Mouse (Mus musculus) layer of hippocampus, adult 9-11 months (tissue): ENCODE measurements at regions not wholly inside any gene's neighbourhood (a gene's known extent, or its start where the extent isn't known, plus 50 kb on each side); places are given as distances from the start of the nearest gene placed in this dataset.
"Not testable (repeated sequence)": the region's sequence is repeated elsewhere in the genome, so short reads cannot be mapped to it uniquely, and the experiment has no call there.

Source experiments
- DNase-seq: peaks from one replicate; pipeline ENCODE4 v3.0.0; 2022

DNA sequence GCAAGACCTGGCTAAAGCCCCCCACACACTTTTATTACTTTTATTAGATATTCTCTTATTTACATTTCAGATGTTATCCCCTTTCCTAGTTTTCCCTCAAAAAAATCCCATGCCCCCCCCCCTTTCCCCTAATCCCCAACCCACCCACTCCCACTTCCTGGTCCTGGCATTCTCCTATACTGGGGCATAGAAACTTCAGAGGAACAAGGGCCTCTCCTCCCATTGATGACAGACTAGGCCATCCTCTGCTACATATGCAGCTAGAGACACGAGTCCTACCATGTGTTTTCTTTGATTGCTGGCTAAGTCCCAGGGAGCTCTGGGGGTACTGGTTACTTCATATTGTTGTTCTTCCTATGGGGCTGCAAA is 116.8 kb downstream of the Rfpl4b start:
- DNase-seq, result not testable (repeated sequence)

DNA sequence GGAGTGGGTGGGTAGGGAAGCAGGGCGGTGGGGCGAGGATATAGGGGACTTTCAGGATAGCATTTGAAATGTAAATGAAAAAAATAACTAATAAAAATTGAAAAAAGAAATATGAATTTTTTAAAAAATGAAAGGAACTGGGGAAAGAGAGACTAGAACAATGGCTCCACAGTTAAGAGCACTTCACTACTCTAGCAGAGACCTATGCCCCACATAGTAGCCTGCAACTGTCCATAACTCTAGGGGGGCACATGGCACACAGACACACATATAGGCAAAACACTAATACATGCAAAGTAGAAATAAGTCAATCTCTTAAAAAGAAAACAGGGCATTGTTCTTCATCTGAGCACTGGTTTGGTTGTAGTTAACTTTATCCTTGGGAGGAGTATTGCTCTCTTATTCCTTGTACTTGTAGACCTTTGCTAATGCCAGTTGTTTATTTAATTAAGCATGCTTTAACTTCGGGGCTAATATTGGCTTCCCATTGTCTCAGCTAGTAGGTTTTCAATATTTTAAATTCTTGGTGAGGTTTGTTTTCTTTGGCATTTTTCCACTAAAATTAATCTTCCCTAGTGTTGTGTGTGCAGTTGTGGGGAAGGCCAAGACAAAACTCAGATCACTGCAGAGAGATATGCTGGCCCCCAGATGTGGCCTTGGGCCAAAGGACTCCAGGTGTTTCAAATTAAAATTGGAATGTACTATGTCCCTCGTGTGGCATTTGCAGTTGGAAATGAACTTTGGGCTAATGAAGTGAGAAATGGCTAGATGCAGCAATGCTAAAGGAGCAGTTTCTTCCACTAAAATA is 117.4 kb downstream of the Rfpl4b start:
- no peak for DNase-seq

DNA sequence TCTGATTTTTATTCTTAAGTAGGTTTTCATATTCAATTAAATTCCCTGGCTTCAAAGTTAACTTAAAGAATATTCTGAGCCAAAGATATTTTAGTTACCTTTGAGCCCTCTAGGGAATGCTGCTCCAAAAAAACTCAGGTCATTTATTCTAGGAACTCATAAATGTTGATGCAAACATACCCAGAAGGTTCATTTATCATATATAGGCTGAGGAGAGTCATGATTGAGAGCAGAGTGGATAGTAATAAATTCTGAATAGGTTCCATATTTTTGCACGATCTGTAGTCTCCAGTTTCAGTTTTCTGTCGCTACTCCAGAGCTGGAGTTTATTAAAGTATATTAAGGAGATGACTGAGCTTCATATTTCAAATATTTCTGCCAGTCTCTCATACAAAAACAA is 144.1 kb downstream of the Rfpl4b start:
- DNase-seq, result no peak

DNA sequence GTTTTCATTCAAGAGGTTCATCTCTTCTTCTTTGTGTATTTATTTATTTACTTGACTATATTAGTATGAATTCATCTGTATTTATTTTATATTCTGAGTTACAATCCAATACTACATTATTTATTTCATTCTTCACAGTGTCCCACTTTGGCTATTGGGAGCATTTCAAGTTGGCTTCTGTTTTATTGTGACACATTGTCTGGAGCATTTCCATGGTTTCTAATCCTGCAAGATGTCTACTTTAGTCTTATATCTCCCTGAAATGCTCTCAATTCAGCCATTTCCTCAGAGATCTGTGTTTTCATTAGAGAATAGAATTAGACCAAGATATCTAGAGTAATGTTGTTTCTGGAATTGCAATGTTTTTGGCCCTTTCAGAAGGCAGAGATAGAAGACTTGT is 153.0 kb downstream of the Rfpl4b start:
- no peak for DNase-seq

DNA sequence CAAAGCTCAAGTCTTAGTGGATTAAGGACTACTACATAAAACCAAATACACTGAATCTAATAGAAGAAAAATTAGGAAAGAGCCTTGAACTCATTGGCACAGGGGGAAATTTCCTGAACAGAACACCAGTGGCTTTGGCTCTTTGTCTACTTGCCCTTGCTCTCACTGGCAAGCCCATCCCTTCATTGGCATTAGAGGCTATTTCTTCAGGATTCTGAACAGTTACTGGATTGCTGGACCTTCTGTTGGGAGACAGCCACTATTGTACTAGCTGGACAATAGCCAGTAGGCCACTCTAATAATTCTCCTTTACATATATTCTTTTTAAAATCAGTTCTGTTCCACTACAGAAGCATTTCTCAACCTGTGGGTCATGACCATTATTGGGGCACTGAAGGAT is 153.7 kb downstream of the Rfpl4b start:
- no peak for DNase-seq

DNA sequence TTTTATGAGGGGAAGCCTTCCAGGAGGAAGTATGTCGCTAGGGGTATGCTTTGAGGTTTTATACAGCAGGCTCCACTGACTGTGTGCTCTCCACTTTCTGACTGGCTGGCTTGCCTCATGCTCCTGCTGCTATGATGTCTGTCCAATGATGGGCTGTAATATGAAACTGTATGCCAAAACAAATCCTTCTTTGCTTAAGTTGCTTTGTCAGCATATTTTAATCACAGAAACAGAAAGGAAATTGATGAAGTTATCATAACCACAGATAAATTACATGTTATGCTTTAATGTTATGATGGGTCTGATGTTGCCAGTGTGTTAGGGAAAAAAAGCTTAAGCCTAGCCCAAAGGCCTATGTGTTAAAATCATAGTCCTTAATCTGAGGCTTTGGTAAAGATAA is 185.9 kb downstream of the Rfpl4b start:
- DNase-seq, result no peak

DNA sequence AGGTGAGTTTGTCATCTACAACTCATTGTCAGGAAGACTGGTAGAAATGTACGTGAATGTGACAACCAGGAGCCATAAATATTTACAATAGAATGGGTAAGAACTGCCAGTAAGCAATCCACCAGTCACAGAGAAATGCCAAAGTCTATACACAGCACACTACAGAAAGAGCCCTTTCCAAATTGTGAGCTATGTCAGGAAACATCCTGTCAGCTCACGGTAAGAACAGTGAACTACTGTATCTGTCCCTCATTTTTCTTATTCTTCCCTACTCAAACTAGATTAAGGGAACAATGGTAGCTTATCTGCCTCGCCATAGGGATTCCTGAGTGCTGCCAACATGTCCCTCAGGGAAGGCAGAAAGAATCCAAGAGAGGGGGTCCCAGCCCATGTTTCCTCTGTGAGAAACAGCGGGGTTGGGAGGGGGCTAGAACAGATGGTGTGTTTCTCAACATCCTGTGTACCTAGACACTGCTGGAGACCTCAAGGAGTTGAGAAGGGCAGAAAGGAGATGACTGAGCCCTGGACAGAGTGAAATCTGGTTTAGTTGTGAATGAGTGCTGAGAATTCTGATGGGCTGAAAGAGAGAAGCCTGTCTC is 191.6 kb downstream of the Rfpl4b start:
- DNase-seq, result no peak

DNA sequence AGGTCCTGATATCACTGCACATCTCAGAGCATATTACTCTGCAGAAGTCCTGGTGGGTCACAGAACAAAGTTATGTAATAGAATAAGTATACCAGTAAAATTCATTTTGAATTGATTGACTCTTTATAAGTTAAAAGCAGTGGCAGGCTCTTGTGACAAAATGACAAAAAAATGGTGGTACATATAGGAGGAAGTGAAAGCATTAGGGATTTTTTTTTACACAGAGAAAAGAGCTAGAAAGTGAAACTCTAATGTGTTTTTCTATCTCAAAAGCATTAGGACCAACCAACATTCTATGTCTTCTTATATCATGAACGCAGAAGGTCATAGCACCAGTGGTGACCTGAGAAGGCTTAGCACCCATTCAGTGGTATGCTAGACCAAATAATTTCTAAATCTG is 198.2 kb downstream of the Rfpl4b start:
- no peak for DNase-seq

DNA sequence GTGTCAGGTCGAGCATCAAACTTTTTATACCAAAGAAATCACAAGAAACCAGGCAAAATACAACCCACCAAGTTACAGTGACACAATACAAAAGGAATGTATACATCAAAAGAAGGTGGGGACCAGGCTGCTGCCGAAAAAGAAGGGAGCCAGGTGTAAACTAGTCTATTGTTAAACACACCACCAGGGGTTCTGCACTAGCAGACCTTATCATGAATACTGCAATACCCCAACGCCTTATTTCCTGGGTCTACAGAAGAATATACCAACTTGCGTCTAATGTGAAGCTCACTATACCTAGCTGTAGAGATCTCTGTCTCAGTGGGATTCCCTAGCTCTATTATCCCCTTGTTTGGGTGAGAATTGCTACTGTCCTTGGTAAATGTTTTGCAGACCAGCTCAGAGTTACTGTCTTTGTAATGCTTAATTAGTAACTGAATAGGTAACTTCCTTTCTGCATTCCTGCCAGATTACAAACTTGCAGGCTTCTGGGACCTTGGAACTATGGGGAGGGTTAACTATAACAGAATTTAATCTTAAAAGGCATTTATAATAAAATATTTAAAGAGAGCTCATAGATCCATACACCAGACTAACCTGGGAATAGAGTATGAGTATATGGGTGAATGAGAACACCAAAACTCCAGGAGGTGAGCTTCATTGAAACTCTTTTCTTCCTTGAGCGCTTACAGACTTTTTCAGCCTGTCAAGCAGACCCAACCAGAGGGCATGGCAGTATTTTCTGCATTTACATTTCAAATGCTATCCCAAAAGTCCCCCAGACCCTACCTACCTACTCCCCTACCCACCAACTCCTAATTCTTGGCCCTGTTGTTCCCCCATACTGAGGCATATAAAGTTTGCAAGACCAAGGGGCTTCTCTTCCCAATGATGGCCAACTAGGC is 211.7 kb downstream of the Rfpl4b start:
- DNase-seq, result no peak

DNA sequence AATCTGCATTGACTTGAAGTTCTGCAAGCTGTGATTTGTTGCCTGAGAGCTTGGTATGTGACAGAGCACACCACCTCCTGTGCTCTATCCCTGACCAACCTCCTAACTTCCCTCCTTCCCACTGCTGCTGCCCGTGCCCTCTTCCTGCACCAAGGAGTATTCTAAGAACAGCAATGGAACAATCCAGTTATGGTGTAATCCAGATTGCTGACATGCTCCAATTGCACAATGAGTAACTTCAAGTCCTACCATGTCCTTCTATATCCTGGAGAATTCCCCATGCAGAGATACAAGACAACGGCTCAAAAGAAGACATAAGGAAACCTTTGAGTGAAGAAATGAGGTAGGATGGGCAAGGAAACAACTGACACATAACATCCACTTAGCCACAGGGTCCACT is 235.5 kb downstream of the Rfpl4b start:
- DNase-seq, result no peak

DNA sequence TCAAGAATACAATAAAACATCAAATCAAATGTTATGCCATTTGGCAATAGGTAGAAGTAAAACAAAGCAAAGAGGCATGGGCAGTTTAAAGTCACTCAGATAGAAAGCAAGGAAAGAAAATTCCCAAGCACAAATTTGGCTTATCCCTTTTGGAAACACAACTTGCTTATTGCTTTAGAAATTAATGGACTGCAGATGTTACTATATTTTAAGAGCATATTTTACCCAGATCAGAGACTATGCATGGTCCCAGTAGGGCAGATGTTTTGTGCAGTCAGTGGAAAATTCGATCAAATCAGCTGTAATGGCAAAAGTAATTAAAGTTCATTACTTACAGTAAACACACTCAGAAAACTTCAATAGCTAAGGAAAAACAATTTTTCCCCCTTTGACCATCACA is 245.9 kb downstream of the Rfpl4b start:
- no peak for DNase-seq

DNA sequence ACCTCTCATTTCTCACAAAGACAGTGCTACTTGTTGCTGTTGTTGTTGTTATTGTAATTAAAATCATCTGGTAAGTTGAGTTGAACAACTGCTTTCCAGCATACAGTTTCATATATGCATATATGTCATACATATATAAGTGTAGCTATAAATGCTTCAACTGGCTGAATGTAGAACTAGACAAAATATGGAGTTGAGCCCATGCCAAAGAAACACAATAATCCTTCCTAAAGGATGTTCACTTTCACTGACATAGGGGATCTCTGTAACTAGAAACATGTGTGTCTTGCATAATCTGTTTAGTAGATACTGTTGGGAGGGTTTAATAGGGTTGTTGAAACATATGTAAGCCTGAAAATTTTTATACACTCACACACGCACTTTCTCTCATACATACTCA is 247.9 kb downstream of the Rfpl4b start:
- DNase-seq, result no peak

DNA sequence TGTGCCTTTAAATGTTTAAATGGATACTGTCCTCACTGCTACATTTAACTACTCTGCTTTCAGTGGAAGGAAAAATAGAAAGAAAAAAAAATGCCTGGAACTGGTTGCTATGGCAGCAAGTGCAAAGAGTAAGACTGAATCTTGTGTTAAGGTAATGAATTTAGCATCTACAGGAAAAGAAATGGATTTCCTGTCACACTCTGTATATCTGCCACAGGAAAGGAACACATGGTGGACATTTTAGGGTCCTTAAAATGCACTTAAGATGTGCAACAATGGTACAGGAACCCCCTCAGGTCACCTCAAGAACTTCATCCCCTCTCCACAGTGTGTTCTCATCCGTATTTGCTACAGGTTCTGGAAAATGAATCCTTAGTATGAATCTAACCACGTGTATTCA is 248.4 kb downstream of the Rfpl4b start:
- DNase-seq, result peak; percentile 3

DNA sequence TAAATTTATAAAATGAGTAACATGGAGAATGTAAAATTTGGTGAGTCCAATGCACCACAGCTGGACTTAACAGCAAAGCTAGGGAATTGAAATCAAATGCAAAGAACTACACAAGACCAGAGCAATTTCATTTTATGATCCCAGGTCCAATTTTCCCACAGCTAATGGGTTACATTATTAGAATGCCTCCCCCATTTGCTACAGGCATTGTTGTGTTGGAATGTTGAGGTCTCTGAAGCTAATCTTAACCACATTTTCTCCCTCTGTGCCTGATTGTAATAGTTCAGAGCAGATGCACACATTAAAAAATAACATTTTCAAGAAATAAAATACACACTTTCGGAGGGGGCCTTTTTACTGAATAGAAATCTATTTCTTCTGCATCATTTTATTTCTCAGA is 254.3 kb downstream of the Rfpl4b start:
- DNase-seq, result no peak

DNA sequence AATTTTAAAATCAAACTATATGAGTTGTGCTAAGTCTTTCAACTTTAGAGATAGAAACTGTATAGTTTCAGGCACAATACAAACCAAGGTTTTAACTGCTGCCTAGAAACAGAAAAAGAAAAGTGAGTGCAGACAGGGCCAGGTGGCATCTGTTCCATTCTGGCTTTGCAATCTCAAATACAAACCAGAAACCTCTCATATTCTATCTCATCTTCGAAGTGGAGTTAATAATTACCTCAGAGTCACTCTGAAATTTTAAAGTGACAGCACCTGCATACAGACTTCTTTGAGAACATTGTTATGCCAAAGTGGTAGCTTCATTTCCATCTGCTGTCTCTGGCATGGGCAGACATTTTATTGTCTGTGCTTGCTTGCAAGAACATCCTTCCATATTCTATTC is 255.2 kb downstream of the Rfpl4b start:
- no peak for DNase-seq

DNA sequence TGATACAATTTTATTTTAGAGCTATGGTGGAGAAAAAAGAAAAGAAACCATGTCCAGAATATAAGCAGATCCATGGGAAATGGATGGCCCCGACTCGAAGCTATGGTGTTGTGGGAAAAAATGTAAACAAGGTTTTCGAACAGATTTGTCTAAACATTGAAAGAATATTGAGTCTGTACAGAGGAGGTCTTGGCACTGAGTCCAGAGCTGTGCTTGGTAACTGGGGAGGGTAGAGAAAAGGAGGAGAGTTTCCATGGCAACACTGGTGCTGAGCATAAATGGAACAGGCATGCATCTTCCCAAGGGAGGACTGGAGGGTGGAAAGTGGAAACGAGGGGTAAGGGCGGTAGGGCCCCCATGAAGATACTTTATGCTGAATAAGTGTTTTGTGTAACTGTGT is 266.5 kb downstream of the Rfpl4b start:
- DNase-seq, result peak; percentile 79

DNA sequence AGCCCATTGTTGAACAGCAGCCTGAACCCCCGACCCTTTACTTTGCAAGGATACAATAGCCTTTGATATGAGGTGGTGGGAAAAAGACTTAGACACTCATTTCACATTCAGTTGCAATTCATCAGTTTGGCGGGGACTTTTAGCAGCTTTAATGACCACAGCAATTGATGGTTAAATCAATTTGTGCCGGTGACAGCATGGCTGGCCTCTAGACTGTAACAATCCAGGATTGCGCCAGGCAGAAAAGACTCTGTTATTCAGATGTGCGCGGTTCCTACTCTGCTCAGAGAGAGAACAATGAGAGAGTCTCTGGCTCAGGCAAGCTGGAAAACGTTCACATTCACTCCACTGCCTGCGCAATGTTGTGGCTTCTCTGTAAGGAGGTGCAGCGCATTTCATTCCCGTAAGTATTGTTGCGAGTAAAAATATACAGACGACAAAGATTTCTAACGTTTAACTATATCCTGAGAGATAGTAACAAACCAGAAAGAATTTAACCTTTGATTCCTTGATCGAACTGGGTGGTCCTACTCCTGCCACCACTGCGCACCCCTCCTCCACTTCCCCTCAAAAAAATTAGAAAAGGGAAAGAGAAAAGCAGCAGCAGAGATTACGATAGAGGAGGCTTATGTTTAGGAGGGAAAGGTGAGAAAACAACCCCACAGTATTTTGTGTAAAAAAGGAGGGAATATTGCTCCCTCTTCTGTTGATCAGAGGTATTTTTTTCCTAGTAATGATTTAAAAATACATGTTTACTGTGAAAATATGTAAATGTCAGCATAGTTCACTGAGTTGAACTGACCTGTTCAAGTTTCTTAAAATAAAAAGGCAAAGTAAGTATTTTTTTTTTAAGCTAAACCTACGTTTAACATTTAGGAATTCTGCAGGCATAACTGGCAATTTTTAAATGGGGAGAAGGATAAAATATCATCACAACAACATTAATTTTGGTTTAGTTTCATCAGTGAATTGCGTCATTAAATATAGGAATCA is 267.6 kb downstream of the Rfpl4b start:
- peak; percentile 15 for DNase-seq

DNA sequence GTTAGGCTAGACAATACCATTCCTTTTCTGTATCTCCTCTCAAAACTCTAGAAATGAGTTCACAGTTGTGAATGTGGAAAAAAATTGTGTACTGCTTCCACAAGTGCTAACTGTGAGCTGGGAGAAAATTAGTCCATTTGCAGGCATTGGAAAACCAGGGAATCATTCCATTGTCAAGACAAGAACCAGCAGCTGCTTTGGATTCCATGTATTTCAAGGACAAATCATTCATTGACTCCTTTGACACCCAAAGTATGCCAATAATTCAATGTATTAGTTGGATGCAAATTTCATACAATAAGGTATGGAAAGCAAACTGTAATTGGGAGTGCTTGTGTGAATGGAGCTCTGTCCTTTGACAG is 268.3 kb downstream of the Rfpl4b start:
- no peak for DNase-seq

DNA sequence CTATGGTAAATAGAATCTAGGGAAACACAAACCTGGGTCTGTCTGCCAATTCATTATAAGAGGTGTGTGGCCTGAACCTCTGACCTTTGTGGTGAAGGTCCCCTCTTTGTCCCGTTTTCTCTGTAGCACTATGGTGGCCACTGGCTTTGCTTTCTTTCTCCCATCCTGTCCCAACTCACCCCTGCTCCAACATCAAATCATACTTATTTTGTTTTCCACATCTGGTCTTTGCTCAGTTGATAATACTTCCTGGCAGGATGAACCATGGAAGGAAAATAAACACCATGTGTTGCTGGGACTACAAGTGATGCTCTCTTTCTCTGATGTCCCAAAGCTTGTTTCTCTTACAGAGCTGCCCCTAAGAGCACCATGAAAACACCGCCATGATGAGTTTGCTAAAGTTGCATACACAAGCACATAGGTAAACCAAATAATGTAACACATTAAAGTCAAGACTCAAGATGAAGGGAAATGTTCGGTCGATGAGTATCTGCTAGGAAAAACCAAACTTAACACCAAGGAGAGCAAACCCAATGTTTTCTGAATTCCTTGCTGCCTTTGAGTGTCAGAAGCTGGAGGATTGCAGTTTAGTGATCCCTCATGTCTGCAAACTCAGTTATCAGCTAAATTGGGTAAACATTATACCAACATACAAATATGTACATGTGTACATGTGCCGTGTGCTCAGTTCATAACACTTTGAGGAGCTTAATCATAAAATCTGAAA is 269.1 kb downstream of the Rfpl4b start:
- no peak for DNase-seq

DNA sequence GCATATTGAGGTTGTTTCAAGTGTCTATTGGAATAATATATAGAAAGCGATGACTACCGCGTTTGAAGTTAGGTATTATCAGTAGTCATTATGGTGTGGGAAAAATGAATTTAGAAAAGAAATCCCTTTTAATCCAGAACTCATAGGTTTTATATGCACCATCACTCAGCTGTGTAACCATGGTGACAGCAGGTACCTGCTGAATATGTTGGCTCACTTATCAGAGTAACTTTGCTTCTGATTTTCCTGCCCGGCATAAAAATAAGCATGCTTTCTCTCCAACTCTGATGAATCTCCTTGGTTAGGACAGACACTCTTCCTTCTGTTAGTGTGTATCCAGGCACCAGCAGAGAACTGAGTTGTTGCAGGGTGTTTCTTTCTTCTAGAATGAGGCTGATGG is 281.5 kb downstream of the Rfpl4b start:
- DNase-seq, result no peak

DNA sequence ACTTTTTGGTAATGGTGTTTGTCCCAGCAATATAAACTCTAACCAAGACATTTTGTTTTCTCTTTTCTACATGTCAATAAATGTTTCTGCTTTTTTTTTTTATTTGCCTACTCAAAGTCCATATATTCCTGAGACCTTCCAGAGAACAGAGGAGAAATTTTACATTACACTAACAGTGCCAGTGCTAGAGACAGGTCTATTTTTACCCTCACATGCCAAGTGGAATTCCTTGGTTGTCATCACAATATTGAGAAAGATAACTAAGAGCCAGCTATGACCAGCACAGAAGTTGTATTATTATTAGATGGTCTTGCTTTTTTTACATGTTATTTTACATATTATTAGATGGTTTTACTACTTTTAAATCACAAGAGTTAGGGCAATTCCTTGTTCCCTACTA is 282.8 kb downstream of the Rfpl4b start:
- no peak for DNase-seq

DNA sequence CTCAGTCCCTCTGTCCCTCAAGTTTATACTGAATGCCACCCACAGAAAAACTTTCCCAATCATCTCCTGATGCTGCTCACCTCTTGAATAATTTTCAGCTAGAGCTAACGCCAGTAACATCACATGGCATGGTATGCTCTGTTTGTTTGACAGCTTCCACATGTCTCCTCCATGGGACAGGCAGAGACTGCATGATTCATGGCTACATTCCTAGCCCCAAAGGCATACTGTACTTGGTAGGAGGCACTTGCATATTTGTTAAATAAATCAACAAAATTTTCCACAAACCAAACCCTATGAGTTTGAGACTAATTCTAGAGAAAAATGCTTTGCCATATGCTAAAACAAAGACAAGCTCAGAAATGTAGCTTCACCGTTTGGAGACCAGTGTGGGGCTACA is 304.9 kb downstream of the Rfpl4b start:
- DNase-seq, result no peak
